Mouse (Mus musculus): Measurements from ENCODE around the gene Ifi202b. TPM values are rescaled to one million over a fixed set of nuclear protein-coding genes. Genes with fewer than 3 reads are reported as not detected.
"Not testable (repeated sequence)": the region's sequence is repeated elsewhere in the genome, so short reads cannot be mapped to it uniquely, and the experiment has no call there.

The Ifi202b gene
- 0.43 and 0.82 TPM in 2 replicates for polyA plus RNA-seq (2015; fragmentation: Nextera tagmentation; extraction: Ambion mirVana)

- H3K4me1 ChIP-seq; H3K27ac ChIP-seq; H3K9me3 ChIP-seq; H3K36me3 ChIP-seq; H3K27me3 ChIP-seq (replicated peaks); H3K9ac ChIP-seq; ATAC-seq (ENCODE audit: insufficient read depth, low FRiP score, low read depth); H3K4me3 ChIP-seq (replicated peaks); H3K4me2 ChIP-seq: not testable (repeated sequence)
- WGBS = 87% methylated on average over 6 of the region's 6 CpGs
Observed at GRCm38 (mm10) chr1:173982694-173983305, at the start of gene Ifi202b. Gene Ifi202b (minus strand): TSS chr1:173982744.

- no peak within 1 kb of the TSS for H3K27ac ChIP-seq
- no peak within 1 kb of the TSS for H3K4me2 ChIP-seq
- WGBS = 27% methylated on average over 1 of the region's 1 CpGs
- no peak within 1 kb of the TSS for H3K9ac ChIP-seq
- no peaks in the 10 kb centered on the region for H3K36me3 ChIP-seq
- H3K9me3 ChIP-seq = no peaks in the 10 kb centered on the region
- ATAC-seq (ENCODE audit: insufficient read depth, low FRiP score, low read depth) = no peak
- no peak within 1 kb of the TSS for H3K4me3 ChIP-seq (replicated peaks)
- no peaks in the 10 kb centered on the region for H3K4me1 ChIP-seq
- no peaks in the 10 kb centered on the region for H3K27me3 ChIP-seq (replicated peaks)
Observed at GRCm38 (mm10) chr1:174031698-174032097, 49.2 kb upstream of the Ifi202b start, which contains the start of gene Ifi205. Gene Ifi205 (minus strand): TSS chr1:174031810.

- not testable (repeated sequence) for H3K27me3 ChIP-seq (replicated peaks); H3K4me3 ChIP-seq (replicated peaks); H3K4me2 ChIP-seq; H3K9me3 ChIP-seq; ATAC-seq (ENCODE audit: insufficient read depth, low FRiP score, low read depth); H3K27ac ChIP-seq; H3K9ac ChIP-seq; H3K36me3 ChIP-seq; H3K4me1 ChIP-seq
Observed at GRCm38 (mm10) chr1:174007050-174007449, 24.5 kb upstream of the Ifi202b start.

- H3K36me3 ChIP-seq; H3K9me3 ChIP-seq; H3K9ac ChIP-seq; H3K4me2 ChIP-seq; H3K27me3 ChIP-seq (replicated peaks); H3K4me3 ChIP-seq (replicated peaks); H3K4me1 ChIP-seq; H3K27ac ChIP-seq; ATAC-seq (ENCODE audit: insufficient read depth, low FRiP score, low read depth): not testable (repeated sequence)
- WGBS = 58% methylated on average over 2 of the region's 3 CpGs
Observed at GRCm38 (mm10) chr1:174004352-174005109, 22.0 kb upstream of the Ifi202b start.

- Histone ChIP-seq H3K4me3 (replicated peaks) (no peak overlapping the region), H3K9ac (no peak overlapping the region), H3K9me3 (no peaks in the 10 kb centered on the region), H3K36me3 (no peaks in the 10 kb centered on the region), H3K27me3 (replicated peaks) (no peaks in the 10 kb centered on the region), H3K27ac (no peak overlapping the region), H3K4me1 (no peaks in the 10 kb centered on the region), H3K4me2 (no peak overlapping the region)
- ATAC-seq (ENCODE audit: insufficient read depth, low FRiP score, low read depth) = no peak
- 85% methylated on average over 4 of the region's 4 CpGs for WGBS
Observed at GRCm38 (mm10) chr1:173995003-173995402, 12.5 kb upstream of the Ifi202b start.

DNA sequence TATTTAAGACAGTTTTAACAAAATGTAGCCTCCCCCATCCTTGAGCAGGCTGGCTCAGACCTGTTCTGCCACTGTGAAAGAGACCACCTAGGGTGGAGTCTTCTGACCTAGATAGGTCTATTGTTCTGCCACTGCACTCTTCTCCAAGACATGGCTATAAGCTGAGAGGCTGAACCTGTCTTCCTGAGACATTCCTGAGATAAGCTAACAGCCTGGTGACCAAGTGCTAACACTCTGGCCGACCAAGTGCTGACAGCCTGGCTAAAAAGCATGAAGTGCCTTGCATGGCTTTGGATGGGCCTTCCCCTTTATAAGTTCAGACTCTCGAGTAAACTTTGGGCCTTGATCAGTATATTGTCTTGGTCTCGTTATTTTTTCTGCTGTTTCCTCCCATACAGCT is 1.5 kb downstream of the Ifi202b start:
- 25% methylated on average over 3 of the region's 3 CpGs for WGBS
- ATAC-seq (ENCODE audit: insufficient read depth, low FRiP score, low read depth) = not testable (repeated sequence)

DNA sequence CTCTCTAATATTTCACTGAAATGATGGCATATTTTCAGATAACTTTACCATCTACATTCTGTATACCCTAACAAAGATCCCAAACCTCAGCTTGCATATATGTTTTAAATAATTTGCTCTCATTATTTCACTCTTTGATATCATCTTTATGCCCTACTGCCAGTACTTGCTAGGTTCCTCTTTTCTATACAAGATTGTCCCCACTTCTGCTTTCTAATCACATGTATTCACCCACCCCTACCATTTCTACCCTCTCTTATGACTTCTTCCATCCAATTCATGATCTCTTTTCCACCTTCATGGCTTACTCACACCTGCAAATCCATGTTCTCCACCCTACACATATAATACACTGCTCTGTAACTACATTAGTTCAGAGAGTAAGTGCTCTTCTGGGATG is 4.9 kb downstream of the Ifi202b start:
- no peaks in the 10 kb centered on the region for H3K9me3 ChIP-seq
- no peaks in the 10 kb centered on the region for H3K4me1 ChIP-seq
- no peak overlapping the region for H3K4me3 ChIP-seq (replicated peaks)
- no peak for ATAC-seq (ENCODE audit: insufficient read depth, low FRiP score, low read depth)
- H3K27me3 ChIP-seq (replicated peaks) = no peaks in the 10 kb centered on the region
- no peak overlapping the region for H3K9ac ChIP-seq
- H3K4me2 ChIP-seq = no peak overlapping the region
- H3K36me3 ChIP-seq = no peaks in the 10 kb centered on the region
- H3K27ac ChIP-seq = no peak overlapping the region

More for the DNA sequence above, 1.5 kb downstream of the Ifi202b start:
- H3K27ac ChIP-seq; H3K9ac ChIP-seq; H3K4me2 ChIP-seq; H3K4me1 ChIP-seq; H3K27me3 ChIP-seq (replicated peaks); H3K4me3 ChIP-seq (replicated peaks); H3K36me3 ChIP-seq; H3K9me3 ChIP-seq: not testable (repeated sequence)

- no peak for ATAC-seq (ENCODE audit: insufficient read depth, low FRiP score, low read depth)
- H3K36me3 ChIP-seq = no peaks in the 10 kb centered on the region
- H3K27me3 ChIP-seq (replicated peaks) = no peaks in the 10 kb centered on the region
- no peak overlapping the region for H3K9ac ChIP-seq
- no peaks in the 10 kb centered on the region for H3K9me3 ChIP-seq
- no peak overlapping the region for H3K4me3 ChIP-seq (replicated peaks)
- H3K27ac ChIP-seq = no peak overlapping the region
- no peak overlapping the region for H3K4me2 ChIP-seq
- no peaks in the 10 kb centered on the region for H3K4me1 ChIP-seq
Observed at GRCm38 (mm10) chr1:173973111-173973510, 9.4 kb downstream of the Ifi202b start.

GRCm38 (mm10) chr1:173961491-173961890 is 21.1 kb downstream of the Ifi202b start:
- H3K4me3 ChIP-seq (replicated peaks); H3K4me1 ChIP-seq; H3K4me2 ChIP-seq; ATAC-seq (ENCODE audit: insufficient read depth, low FRiP score, low read depth); H3K36me3 ChIP-seq; H3K27ac ChIP-seq; H3K9ac ChIP-seq; H3K9me3 ChIP-seq; H3K27me3 ChIP-seq (replicated peaks): not testable (repeated sequence)
- 64% methylated on average over 1 of the region's 1 CpGs for WGBS

DNA sequence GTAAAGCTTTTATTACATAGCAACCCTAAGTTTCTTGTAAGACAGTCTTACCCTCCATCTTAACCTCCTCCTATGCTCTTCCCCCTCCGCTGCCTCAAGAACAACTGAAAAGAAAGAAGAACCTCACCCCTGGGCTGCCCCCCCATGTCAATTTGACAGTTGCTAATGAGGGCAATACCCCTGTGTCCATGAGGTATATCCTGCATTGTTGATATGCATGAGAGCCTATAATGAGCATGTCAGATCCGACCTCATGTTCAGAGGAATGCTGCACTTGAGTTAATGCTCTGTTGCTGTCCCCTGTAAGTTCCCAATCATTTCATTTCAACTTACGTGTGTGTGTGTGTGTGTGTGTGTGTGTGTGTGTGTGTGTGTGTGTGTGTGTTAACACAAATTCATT is 22.5 kb downstream of the Ifi202b start:
- not testable (repeated sequence) for H3K9me3 ChIP-seq; H3K36me3 ChIP-seq; ATAC-seq (ENCODE audit: insufficient read depth, low FRiP score, low read depth); H3K9ac ChIP-seq; H3K27ac ChIP-seq; H3K27me3 ChIP-seq (replicated peaks); H3K4me3 ChIP-seq (replicated peaks); H3K4me2 ChIP-seq; H3K4me1 ChIP-seq
- WGBS = 74% methylated on average over 3 of the region's 3 CpGs

GRCm38 (mm10) chr1:173955839-173956527 is 26.6 kb downstream of the Ifi202b start:
- 28% methylated on average over 3 of the region's 3 CpGs for WGBS

DNA sequence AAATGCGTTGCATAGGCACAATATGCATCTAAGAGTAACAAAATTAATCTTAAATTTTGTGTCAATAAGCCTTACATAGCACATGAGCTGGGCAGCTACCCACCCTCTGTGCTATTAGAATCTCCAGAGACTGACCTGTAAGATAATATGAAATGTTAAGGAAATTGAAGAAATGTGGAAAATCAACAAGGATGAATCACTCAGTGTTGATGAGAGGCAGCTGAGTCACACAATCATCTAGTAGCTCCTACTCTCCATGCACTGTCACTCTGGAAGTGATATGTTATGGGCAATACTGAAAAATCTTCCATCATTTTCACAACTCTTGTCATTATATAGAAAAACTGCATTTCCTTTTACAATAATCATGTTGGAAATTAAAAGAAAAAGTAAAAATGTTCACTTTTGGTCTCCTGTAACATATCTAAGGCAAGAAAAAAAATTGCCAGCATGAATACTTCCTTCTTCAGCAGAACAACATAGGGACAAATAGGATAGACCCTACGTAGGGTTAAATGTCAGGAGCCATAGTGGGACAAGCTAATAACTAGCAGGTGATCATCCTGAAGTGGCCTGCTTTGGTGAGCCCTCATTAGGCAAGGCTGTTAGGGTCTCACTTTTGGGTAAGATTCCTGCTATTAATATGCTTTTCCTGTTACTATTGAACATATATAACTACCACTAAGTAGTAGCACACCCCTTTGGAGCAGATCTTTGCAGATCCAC is 27.3 kb downstream of the Ifi202b start:
- Histone ChIP-seq H3K4me1 (no peaks in the 10 kb centered on the region), H3K27ac (no peak overlapping the region), H3K9me3 (no peaks in the 10 kb centered on the region), H3K27me3 (replicated peaks) (no peaks in the 10 kb centered on the region), H3K36me3 (no peaks in the 10 kb centered on the region), H3K4me3 (replicated peaks) (no peak overlapping the region), H3K4me2 (no peak overlapping the region), H3K9ac (no peak overlapping the region)
- 79% methylated on average over 2 of the region's 2 CpGs for WGBS
- no peak for ATAC-seq (ENCODE audit: insufficient read depth, low FRiP score, low read depth)

More at GRCm38 (mm10) chr1:173955839-173956527, 26.6 kb downstream of the Ifi202b start:
- H3K9ac ChIP-seq; H3K27me3 ChIP-seq (replicated peaks); H3K9me3 ChIP-seq; H3K27ac ChIP-seq; ATAC-seq (ENCODE audit: insufficient read depth, low FRiP score, low read depth); H3K4me1 ChIP-seq; H3K4me2 ChIP-seq; H3K36me3 ChIP-seq; H3K4me3 ChIP-seq (replicated peaks): not testable (repeated sequence)
